Mouse (Mus musculus): ENCODE measurements around the gene 1700069L16Rik. TPM values are rescaled to one million over a fixed set of nuclear protein-coding genes. Genes with fewer than 3 reads are reported as not detected.

The 1700069L16Rik gene
- polyA plus RNA-seq, 1 experiment from 2014 or later = not detected

GRCm38 (mm10) chr5:113726618-113727017, 2.0 kb upstream of the 1700069L16Rik start:
- ATAC-seq = no peak
- H3K27me3 ChIP-seq (replicated peaks; ENCODE audit: control insufficient read depth, insufficient read depth, low read length) = no peaks in the 10 kb centered on the region
- H3K27ac ChIP-seq (ENCODE audit: low read length) = no peak overlapping the region
- no peak overlapping the region for H3K4me3 ChIP-seq (ENCODE audit: low read length)
- H3K4me2 ChIP-seq (ENCODE audit: low read depth, low read length) = no peak overlapping the region
- H3K9ac ChIP-seq (ENCODE audit: low read depth, low read length) = no peak overlapping the region
- H3K9me3 ChIP-seq (ENCODE audit: control insufficient read depth, low read length) = no peaks in the 10 kb centered on the region
- WGBS = 65% methylated on average over 6 of the region's 6 CpGs
- no peaks in the 10 kb centered on the region for H3K4me1 ChIP-seq (ENCODE audit: control insufficient read depth, insufficient read depth, low read length)
- no peaks in the 10 kb centered on the region for H3K36me3 ChIP-seq (ENCODE audit: control insufficient read depth, insufficient read depth, low read length)

- no peaks in the 10 kb centered on the region for H3K4me1 ChIP-seq (ENCODE audit: control insufficient read depth, insufficient read depth, low read length)
- no peak overlapping the region for H3K4me3 ChIP-seq (ENCODE audit: low read length)
- no peak overlapping the region for H3K27ac ChIP-seq (ENCODE audit: low read length)
- 73% methylated on average over 12 of the region's 12 CpGs for WGBS
- H3K27me3 ChIP-seq (replicated peaks; ENCODE audit: control insufficient read depth, insufficient read depth, low read length) = no peaks in the 10 kb centered on the region
- H3K9me3 ChIP-seq (ENCODE audit: control insufficient read depth, low read length) = no peaks in the 10 kb centered on the region
- H3K36me3 ChIP-seq (ENCODE audit: control insufficient read depth, insufficient read depth, low read length) = no peaks in the 10 kb centered on the region
- no peak overlapping the region for H3K4me2 ChIP-seq (ENCODE audit: low read depth, low read length)
- ATAC-seq = no peak
- H3K9ac ChIP-seq (ENCODE audit: low read depth, low read length) = no peak overlapping the region
Measured at GRCm38 (mm10) chr5:113725417-113725816, 845 bp upstream of the 1700069L16Rik start.

GRCm38 (mm10) chr5:113723567-113724237, 870 bp downstream of the 1700069L16Rik start:
- Histone ChIP-seq H3K4me3 (ENCODE audit: low read length) (no peak overlapping the region), H3K27me3 (replicated peaks; ENCODE audit: control insufficient read depth, insufficient read depth, low read length) (no peaks in the 10 kb centered on the region), H3K9ac (ENCODE audit: low read depth, low read length) (no peak overlapping the region), H3K36me3 (ENCODE audit: control insufficient read depth, insufficient read depth, low read length) (no peaks in the 10 kb centered on the region), H3K4me2 (ENCODE audit: low read depth, low read length) (no peak overlapping the region), H3K27ac (ENCODE audit: low read length) (no peak overlapping the region), H3K9me3 (ENCODE audit: control insufficient read depth, low read length) (no peaks in the 10 kb centered on the region), H3K4me1 (ENCODE audit: control insufficient read depth, insufficient read depth, low read length) (no peaks in the 10 kb centered on the region)
- WGBS = 32% methylated on average over 8 of the region's 8 CpGs
- ATAC-seq = no peak

GRCm38 (mm10) chr5:113722224-113723013, 2.2 kb downstream of the 1700069L16Rik start:
- WGBS = 87% methylated on average over 10 of the region's 10 CpGs
- Histone ChIP-seq H3K27me3 (replicated peaks; ENCODE audit: control insufficient read depth, insufficient read depth, low read length) (no peaks in the 10 kb centered on the region), H3K9me3 (ENCODE audit: control insufficient read depth, low read length) (no peaks in the 10 kb centered on the region), H3K4me3 (ENCODE audit: low read length) (no peak overlapping the region), H3K4me2 (ENCODE audit: low read depth, low read length) (no peak overlapping the region), H3K27ac (ENCODE audit: low read length) (no peak overlapping the region), H3K4me1 (ENCODE audit: control insufficient read depth, insufficient read depth, low read length) (no peaks in the 10 kb centered on the region), H3K36me3 (ENCODE audit: control insufficient read depth, insufficient read depth, low read length) (no peaks in the 10 kb centered on the region), H3K9ac (ENCODE audit: low read depth, low read length) (no peak overlapping the region)
- ATAC-seq = no peak

- no peaks in the 10 kb centered on the region for H3K36me3 ChIP-seq (ENCODE audit: control insufficient read depth, insufficient read depth, low read length)
- H3K9ac ChIP-seq (ENCODE audit: low read depth, low read length) = no peak overlapping the region
- no peak overlapping the region for H3K27ac ChIP-seq (ENCODE audit: low read length)
- WGBS = 85% methylated on average over 8 of the region's 8 CpGs
- no peaks in the 10 kb centered on the region for H3K27me3 ChIP-seq (replicated peaks; ENCODE audit: control insufficient read depth, insufficient read depth, low read length)
- no peak overlapping the region for H3K4me2 ChIP-seq (ENCODE audit: low read depth, low read length)
- H3K4me3 ChIP-seq (ENCODE audit: low read length) = no peak overlapping the region
- no peak for ATAC-seq
- H3K9me3 ChIP-seq (ENCODE audit: control insufficient read depth, low read length) = no peaks in the 10 kb centered on the region
- H3K4me1 ChIP-seq (ENCODE audit: control insufficient read depth, insufficient read depth, low read length) = no peaks in the 10 kb centered on the region
Measured at GRCm38 (mm10) chr5:113719221-113719661, 5.3 kb downstream of the 1700069L16Rik start.

GRCm38 (mm10) chr5:113716581-113717388, 7.8 kb downstream of the 1700069L16Rik start:
- 7% methylated on average over 12 of the region's 12 CpGs for WGBS
- H3K27me3 ChIP-seq (replicated peaks; ENCODE audit: control insufficient read depth, insufficient read depth, low read length) = no peaks in the 10 kb centered on the region
- no peak overlapping the region for H3K27ac ChIP-seq (ENCODE audit: low read length)
- no peaks in the 10 kb centered on the region for H3K9me3 ChIP-seq (ENCODE audit: control insufficient read depth, low read length)
- H3K36me3 ChIP-seq (ENCODE audit: control insufficient read depth, insufficient read depth, low read length) = no peaks in the 10 kb centered on the region
- no peak overlapping the region for H3K9ac ChIP-seq (ENCODE audit: low read depth, low read length)
- H3K4me2 ChIP-seq (ENCODE audit: low read depth, low read length) = no peak overlapping the region
- peak; percentile 40; the same call in 1 of the 2 replicates for ATAC-seq
- H3K4me3 ChIP-seq (ENCODE audit: low read length) = no peak overlapping the region
- no peaks in the 10 kb centered on the region for H3K4me1 ChIP-seq (ENCODE audit: control insufficient read depth, insufficient read depth, low read length)

GRCm38 (mm10) chr5:113712861-113713260, 11.7 kb downstream of the 1700069L16Rik start:
- no peaks in the 10 kb centered on the region for H3K36me3 ChIP-seq (ENCODE audit: control insufficient read depth, insufficient read depth, low read length)
- no peak for ATAC-seq
- H3K9ac ChIP-seq (ENCODE audit: low read depth, low read length) = no peak overlapping the region
- no peak overlapping the region for H3K4me3 ChIP-seq (ENCODE audit: low read length)
- no peak overlapping the region for H3K4me2 ChIP-seq (ENCODE audit: low read depth, low read length)
- H3K9me3 ChIP-seq (ENCODE audit: control insufficient read depth, low read length) = no peaks in the 10 kb centered on the region
- H3K27me3 ChIP-seq (replicated peaks; ENCODE audit: control insufficient read depth, insufficient read depth, low read length) = no peaks in the 10 kb centered on the region
- 79% methylated on average over 2 of the region's 2 CpGs for WGBS
- no peak overlapping the region for H3K27ac ChIP-seq (ENCODE audit: low read length)
- H3K4me1 ChIP-seq (ENCODE audit: control insufficient read depth, insufficient read depth, low read length) = no peaks in the 10 kb centered on the region

- Histone ChIP-seq H3K4me2 (ENCODE audit: low read depth, low read length) (no peak overlapping the region), H3K4me3 (ENCODE audit: low read length) (no peak overlapping the region), H3K27me3 (replicated peaks; ENCODE audit: control insufficient read depth, insufficient read depth, low read length) (no peaks in the 10 kb centered on the region), H3K9ac (ENCODE audit: low read depth, low read length) (no peak overlapping the region), H3K27ac (ENCODE audit: low read length) (no peak overlapping the region), H3K9me3 (ENCODE audit: control insufficient read depth, low read length) (no peaks in the 10 kb centered on the region), H3K36me3 (ENCODE audit: control insufficient read depth, insufficient read depth, low read length) (no peaks in the 10 kb centered on the region), H3K4me1 (ENCODE audit: control insufficient read depth, insufficient read depth, low read length) (no peaks in the 10 kb centered on the region)
- no peak for ATAC-seq
- 61% methylated on average over 21 of the region's 21 CpGs for WGBS
Measured at GRCm38 (mm10) chr5:113703803-113704585, 20.6 kb downstream of the 1700069L16Rik start.

All from intestine, embryonic 16.5 days (tissue).